Mouse (Mus musculus): Measurements from ENCODE around the gene Nmnat1. TPM values are rescaled to one million over a fixed set of nuclear protein-coding genes. Genes with fewer than 3 reads are reported as not detected.

The Nmnat1 gene
- total and polyA plus RNA-seq, 3 experiments = 19.8 to 22.3 TPM; not detected in 1

- Histone ChIP-seq H3K9ac (ENCODE audit: control insufficient read depth, low read depth, low read length, poor library complexity, severe bottlenecking) (no peak overlapping the region), H3K4me3 (ENCODE audit: control insufficient read depth in 1 of 2, insufficient read depth in 1 of 2, low read depth in 2 of 2, low read length in 2 of 2) (no peak overlapping the region), H3K79me2 (ENCODE audit: control insufficient read depth, insufficient read depth, low read length, poor library complexity) (no peaks in the 10 kb centered on the region), H3K36me3 (ENCODE audit: control insufficient read depth in 1 of 2, insufficient read depth in 2 of 2, low read length in 2 of 2) (peaks cover 0 to 10% of the 10 kb centered on the region in 2 experiments; a peak in 2 of 4 replicates), H3K9me3 (replicated peaks; ENCODE audit: insufficient read depth, low read length) (no peaks in the 10 kb centered on the region), H3K27ac (ENCODE audit: control insufficient read depth, low read depth, low read length) (no peak overlapping the region), H3K27me3 (ENCODE audit: control insufficient read depth in 1 of 2, insufficient read depth in 2 of 2, low read length in 2 of 2) (no peaks in the 10 kb centered on the region), H3K4me1 (ENCODE audit: control insufficient read depth in 1 of 2, insufficient read depth in 2 of 2, low read length in 2 of 2) (no peaks in the 10 kb centered on the region)
- TF ChIP-seq POLR2A (IDR thresholded peaks at IDR 0.05; ENCODE audit: control insufficient read depth in 1 of 2, insufficient read depth in 1 of 2, low read depth in 1 of 2, low read length in 2 of 2, poor library complexity in 1 of 2) (no peak), RAD21 (IDR thresholded peaks at IDR 0.05; ENCODE audit: low read depth, low read length) (no peak), SMC3 (IDR thresholded peaks at IDR 0.05; ENCODE audit: low read depth, low read length) (no peak), E2F4 (IDR thresholded peaks at IDR 0.05; ENCODE audit: borderline replicate concordance, low read depth, low read length) (no peak), NELFE (IDR thresholded peaks at IDR 0.05; ENCODE audit: low read depth, low read length) (no peak), RCOR1 (IDR thresholded peaks at IDR 0.05; ENCODE audit: low read depth, low read length) (no peak), BHLHE40 (IDR thresholded peaks at IDR 0.05; ENCODE audit: borderline replicate concordance, low read depth, low read length) (no peak), POLR2AphosphoS5 (IDR thresholded peaks at IDR 0.05; ENCODE audit: borderline replicate concordance, low read depth, low read length) (no peak), TBP (IDR thresholded peaks at IDR 0.05; ENCODE audit: low read depth, low read length) (no peak), USF1 (IDR thresholded peaks at IDR 0.05; ENCODE audit: low read depth, low read length) (no peak), ZMIZ1 (IDR thresholded peaks at IDR 0.05; ENCODE audit: low read depth, low read length) (no peak), CTCF (IDR thresholded peaks at IDR 0.05 in 2 of 3, conservative IDR thresholded peaks at IDR 0.05 in 1 of 3; ENCODE audit: control insufficient read depth in 1 of 3, insufficient read depth in 1 of 3, low read depth in 2 of 3, low read length in 3 of 3, poor library complexity in 1 of 3, severe bottlenecking in 1 of 3) (no peak), CHD2 (IDR thresholded peaks at IDR 0.05; ENCODE audit: low read length) (no peak), ZC3H11A (IDR thresholded peaks at IDR 0.05; ENCODE audit: low read depth, low read length) (no peak), MAFK (IDR thresholded peaks at IDR 0.05; ENCODE audit: borderline replicate concordance, low read depth, low read length) (no peak), CHD1 (IDR thresholded peaks at IDR 0.05; ENCODE audit: low read depth, low read length) (no peak), KAT2A (conservative IDR thresholded peaks at IDR 0.05; ENCODE audit: low read depth, low read length) (no peak), POLR2AphosphoS2 (IDR thresholded peaks at IDR 0.05; ENCODE audit: low read length) (no peak), GATA1 (IDR thresholded peaks at IDR 0.05; ENCODE audit: low read depth, low read length) (no peak)
- DNase-seq (ENCODE audit: low read depth, low spot score) = no peak
Measured at GRCm38 (mm10) chr4:149496612-149497011, 11.6 kb upstream of the Nmnat1 start.

GRCm38 (mm10) chr4:149491151-149491550 lies 6.1 kb upstream of the Nmnat1 start:
- peaks cover 2% of the 10 kb centered on the region; the same call in 1 of the 2 replicates for H3K79me2 ChIP-seq (ENCODE audit: control insufficient read depth, insufficient read depth, low read length, poor library complexity)
- peak; percentile 60 for DNase-seq (ENCODE audit: low read depth, low spot score)
- H3K36me3 ChIP-seq (ENCODE audit: control insufficient read depth in 1 of 2, insufficient read depth in 2 of 2, low read length in 2 of 2) = peaks cover 4 to 17% of the 10 kb centered on the region in 2 experiments
- H3K27ac ChIP-seq (ENCODE audit: control insufficient read depth, low read depth, low read length) = no peak overlapping the region
- no peaks in the 10 kb centered on the region for H3K27me3 ChIP-seq (ENCODE audit: control insufficient read depth in 1 of 2, insufficient read depth in 2 of 2, low read length in 2 of 2)
- no peak overlapping the region for H3K9ac ChIP-seq (ENCODE audit: control insufficient read depth, low read depth, low read length, poor library complexity, severe bottlenecking)
- no peaks in the 10 kb centered on the region for H3K9me3 ChIP-seq (replicated peaks; ENCODE audit: insufficient read depth, low read length)
- H3K4me1 ChIP-seq (ENCODE audit: control insufficient read depth in 1 of 2, insufficient read depth in 2 of 2, low read length in 2 of 2) = peaks cover 0 to 1% of the 10 kb centered on the region in 2 experiments; a peak in 1 of 4 replicates
- no peak overlapping the region for H3K4me3 ChIP-seq (ENCODE audit: control insufficient read depth in 1 of 2, insufficient read depth in 1 of 2, low read depth in 2 of 2, low read length in 2 of 2)
- TF ChIP-seq E2F4 (IDR thresholded peaks at IDR 0.05; ENCODE audit: borderline replicate concordance, low read depth, low read length) (no peak), RAD21 (IDR thresholded peaks at IDR 0.05; ENCODE audit: low read depth, low read length) (peak; percentile 17), TCF12 (IDR thresholded peaks at IDR 0.05; ENCODE audit: low read depth, low read length) (no peak), USF2 (IDR thresholded peaks at IDR 0.05; ENCODE audit: borderline replicate concordance in 1 of 2, insufficient read depth in 1 of 2, low read depth in 1 of 2, low read length in 2 of 2) (no peak), CTCF (IDR thresholded peaks at IDR 0.05 in 2 of 3, conservative IDR thresholded peaks at IDR 0.05 in 1 of 3; ENCODE audit: control insufficient read depth in 1 of 3, insufficient read depth in 1 of 3, low read depth in 2 of 3, low read length in 3 of 3, poor library complexity in 1 of 3, severe bottlenecking in 1 of 3) (peak; percentile 26 to 56 (median 52); a peak in 4 of 6 replicates), SMC3 (IDR thresholded peaks at IDR 0.05; ENCODE audit: low read depth, low read length) (peak; percentile 35; the same call in 1 of the 2 replicates), ZMIZ1 (IDR thresholded peaks at IDR 0.05; ENCODE audit: low read depth, low read length) (no peak)

Measured in MEL (cell line).